Mouse (Mus musculus) frontal cortex, postnatal 25 days (tissue): ENCODE measurements at regions not wholly inside any gene's neighbourhood (a gene's known extent, or its start where the extent isn't known, plus 50 kb on each side); places are given as distances from the start of the nearest gene placed in this dataset.

Experiments used
- DNase-seq, 2 experiments: peaks; one replicate each; pipeline ENCODE4 v3.0.0; 2022; ENCODE audit warnings: low spot score in 2 of 2

DNA sequence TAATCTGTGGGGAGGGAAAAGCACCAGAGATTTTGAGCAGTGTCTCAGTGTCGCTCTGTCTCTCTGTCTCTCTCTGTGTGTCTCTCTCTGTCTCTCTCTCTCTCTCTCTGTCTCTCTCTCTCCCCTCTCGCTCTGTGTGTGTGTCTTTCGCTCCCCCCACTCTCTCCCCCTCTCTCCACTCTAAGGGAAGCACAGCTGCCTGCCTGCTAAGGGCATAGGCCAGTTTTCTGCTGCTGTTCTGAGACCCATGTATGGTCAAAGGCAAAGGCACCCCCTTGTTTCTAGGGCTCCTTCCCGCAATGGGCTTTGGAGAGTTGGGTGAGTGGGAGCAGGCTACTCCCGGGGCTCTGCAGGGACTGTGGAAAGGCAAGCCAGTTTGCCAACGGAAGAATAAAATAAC, 192.2 kb downstream of the Lmo4 start:
- no peak for DNase-seq

DNA sequence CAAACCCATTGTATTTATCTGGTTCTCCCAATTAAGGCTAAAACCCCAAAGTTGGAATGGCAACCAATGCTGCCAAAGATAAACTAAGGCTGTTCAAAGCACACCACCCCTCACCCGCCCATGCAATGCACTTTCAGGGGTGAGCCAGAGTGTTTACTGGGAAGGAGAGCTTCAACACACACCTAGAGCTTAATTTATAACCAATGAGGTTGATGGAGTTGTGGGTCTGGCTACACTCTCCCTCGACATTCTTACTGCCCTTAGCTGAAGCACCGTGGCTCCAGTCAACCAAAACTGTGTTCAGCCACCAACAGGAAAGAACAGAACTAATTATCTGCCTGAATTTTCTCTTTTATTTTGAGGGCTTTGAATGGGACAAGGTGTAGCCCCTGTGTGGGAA, 192.8 kb downstream of the Lmo4 start:
- no peak for DNase-seq

DNA sequence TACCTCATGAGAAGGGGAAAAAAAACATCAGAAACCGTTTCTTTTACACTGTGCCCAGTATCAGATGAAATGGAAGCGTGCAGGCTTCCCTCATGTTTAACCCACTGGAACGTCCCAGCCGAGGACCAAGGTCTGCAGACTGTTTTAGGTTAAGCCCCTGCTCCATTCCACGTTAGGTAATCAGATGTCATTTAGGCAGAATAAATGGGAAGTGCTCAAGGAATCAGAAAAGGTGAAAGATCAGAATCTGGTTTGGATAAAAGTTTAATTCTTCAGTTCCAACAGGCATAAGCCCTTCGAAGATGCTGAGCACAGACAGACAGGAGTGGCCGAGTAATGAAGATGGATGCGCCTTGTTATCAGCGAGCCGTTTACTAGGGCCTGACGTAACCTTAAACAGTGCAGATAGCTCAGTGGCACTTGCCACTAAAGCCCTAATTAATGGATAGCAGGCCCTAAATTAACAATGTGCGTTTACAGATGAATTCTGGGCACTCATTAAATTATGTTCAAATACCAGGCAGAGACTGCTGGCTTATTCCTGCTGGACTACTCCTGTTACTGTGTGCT, 193.5 kb downstream of the Lmo4 start:
- no peak for DNase-seq

DNA sequence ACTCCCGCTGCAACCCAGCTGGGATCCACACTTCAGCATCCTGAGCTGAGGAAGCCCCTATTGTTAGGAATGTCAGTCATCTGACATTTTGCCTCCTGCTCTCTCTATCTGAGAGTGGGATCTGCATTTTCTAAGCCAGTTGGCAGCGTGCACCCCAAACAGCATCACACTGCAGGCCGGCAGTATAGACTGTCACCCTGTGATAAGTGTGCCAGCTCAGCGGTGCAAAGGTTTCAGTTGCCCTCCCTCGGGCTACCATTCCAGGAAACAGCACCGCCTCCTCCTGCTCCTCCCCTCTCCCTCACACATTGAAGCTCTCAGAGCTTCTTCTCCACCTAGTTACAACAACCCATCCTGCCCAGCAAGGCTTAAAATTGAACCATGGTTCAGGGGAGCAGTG, 194.5 kb downstream of the Lmo4 start:
- no peak for DNase-seq

DNA sequence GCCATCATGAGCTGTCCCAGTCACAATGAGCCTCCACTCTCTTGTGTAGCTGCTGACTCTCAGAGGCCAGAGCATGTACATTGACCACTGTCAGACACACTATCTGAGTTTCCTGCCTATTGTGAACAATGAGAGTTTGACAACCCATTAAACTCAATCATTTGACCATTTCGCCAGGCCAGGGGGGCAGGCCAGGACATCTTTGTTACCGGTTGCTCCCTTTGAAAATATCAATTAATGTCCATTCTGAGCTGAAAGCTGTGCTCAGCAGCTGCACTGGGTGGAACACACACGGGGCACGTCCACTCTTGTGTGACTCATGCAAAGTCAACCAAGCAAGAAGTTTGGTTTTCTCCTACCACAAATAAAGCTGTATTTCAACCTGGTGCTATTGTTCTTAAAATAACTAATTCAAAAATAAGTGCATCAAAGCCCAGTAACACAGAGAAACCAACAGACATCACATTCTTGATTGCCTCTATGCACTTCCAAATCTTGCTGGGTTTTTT, 197.9 kb downstream of the Lmo4 start:
- DNase-seq, result no peak

DNA sequence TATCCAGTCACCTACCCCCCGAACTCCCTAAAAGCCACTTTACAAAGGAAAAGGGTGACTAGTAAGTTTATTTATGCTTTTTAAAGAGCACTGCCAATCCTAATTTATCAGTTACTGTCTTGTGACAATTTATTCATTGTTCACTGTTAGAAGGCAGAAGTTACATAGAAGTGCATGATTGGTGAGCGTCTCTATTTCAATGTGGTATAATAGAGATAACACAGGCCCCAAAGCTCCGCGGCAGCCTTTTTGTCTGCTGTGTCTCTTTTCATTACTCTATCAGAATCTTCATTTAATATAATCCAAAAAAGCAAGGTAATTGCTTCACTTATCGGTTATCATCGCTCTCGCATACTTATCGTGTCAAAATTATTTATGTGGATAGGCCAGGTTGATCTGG, 207.1 kb downstream of the Lmo4 start:
- DNase-seq, result no peak

DNA sequence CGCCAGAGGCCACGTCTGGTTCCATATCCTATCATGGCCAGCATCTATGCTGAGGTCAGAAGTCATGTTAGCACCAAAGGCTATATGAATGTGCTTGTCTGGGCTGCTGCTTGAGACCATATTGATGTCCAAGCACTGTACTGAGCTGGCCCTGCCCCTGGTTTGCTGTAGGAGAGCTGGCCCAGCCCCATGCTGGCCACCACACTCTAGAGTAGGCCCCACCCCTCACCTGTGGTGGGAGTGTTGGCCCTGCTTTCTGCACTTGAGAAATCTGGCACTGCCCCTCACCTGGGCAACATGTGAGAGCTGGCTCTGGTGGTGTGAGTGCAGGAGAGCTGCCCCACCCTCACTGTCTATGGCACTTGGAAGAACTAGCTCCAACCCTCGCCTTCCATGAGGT, 210.0 kb downstream of the Lmo4 start:
- no peak for DNase-seq

DNA sequence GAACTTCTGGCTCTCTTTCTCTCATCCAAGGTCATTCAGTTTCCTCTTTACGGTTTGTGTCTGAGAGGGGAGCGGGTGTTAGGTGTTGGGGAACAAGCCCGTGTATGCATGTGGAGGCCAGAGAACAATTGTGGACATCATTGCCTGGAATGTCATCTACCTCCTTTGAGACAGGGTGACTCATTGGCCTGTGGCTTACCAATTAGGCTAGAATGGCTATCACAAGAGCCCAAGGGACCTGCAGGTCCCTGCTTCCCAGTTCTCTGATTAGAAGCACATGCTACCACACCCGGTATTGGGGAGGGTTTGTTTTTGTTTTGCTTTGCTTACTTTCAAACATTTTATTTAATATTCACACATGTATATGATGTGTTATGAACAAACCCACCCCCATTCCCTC, 216.0 kb downstream of the Lmo4 start:
- DNase-seq, result no peak

DNA sequence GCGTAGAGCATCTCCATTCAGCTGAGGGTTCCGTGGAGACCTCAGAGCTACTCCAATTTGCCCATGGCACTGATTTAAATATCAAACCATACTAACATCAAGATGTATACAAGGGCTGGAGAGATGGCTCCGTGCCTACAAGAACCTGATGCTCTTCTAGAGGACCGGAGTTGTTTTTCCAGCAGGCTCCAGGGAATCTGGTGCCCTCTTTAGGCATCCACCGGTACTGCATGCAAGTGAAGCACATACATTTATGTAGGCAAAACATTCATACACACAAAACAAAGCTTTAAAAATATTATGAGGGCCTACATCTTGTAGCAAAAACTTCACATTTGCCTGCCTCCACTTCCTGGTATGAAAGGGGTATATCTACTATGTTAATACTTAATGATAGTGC, 217.0 kb downstream of the Lmo4 start:
- DNase-seq, result no peak

DNA sequence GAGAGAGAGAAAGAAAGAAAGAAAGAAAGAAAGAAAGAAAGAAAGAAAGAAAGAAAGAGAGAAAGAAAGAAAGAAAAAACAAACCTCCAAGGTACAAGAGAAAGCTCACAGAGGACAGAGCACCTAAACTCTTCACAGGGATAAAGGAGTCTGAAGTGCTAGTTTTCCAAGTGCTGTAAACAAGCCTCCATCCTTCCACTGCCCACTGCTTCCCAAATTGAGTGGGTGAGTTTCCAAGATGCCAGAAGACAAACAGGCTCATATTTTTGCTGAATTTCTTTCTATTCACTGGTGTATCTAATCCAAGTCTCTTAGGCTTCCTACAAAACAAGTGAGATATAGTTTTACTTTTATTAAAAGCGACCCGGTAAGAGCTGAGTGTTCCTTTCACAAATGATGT, 218.2 kb downstream of the Lmo4 start:
- DNase-seq, result no peak

DNA sequence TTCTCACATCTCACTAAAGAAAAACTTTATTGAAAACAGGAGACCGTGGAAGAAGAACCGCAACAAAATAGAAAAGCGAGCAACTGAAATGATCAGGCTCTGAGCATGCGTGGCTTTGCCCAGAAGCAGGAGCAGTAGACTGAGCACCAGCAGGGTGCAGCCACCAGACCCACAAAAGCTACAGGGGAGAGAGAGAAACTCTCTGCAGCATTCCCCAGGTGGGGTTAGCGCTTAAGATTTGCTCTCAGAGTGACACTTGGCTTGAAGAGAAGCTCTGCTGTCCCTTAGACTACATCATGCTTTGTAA, 218.9 kb downstream of the Lmo4 start:
- no peak for DNase-seq

DNA sequence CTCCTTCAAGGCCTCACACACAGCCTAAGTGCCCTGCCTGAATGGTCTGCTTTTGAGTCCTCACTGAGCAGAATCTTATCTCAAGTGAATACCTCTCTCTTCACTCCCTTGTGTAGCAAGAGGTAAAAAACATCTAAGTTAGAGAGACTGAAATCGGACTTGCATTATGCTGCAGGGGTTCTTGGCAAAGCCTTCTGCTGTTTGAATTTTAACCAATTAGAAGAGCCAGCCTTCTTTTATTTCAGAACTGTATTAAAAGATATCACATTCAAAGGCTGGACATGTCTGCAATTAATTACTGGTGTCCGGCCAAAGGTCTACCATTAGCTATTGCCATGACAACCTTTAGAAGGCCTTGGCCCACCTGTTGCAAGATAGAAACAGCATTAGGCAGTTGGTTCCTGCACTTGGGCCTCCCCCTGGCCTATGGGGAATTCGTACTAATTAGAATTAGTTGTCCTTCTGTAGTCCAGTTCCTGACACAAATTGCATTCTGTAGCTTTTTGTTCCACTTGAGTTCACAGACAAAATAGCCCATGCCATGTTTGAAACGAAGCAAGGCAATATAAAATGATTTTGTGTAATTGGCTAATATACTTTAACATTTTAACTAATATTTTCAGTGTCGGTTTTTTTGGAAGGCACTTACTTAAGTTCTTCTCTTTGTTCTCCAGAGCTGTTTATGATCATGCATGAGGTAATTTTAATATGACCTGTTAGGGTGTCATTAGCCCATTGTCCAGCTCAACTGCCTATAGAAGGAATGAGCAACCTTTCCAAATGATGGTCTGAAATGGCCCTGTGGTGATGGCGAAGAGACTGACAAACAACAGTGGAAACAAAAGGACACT, 219.4 kb downstream of the Lmo4 start:
- DNase-seq, result no peak

DNA sequence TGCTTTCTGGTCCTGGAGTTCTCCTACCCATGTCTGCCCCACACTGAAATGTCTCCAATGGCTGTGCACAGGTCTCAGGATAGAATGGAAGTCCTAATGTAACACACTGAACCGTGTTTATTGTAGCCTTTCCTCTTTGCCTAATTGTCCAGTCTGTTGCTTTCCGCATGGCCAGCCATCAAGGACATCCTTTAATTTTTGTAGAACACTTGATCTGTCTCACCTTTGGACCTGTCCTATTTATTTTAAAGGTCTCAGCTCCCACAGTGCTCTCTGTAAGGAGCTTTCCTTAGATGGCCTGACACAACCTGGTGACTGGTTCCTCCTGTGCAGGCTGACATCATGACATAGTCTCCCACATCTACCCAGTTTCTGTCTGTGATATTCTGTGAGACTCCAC, 226.3 kb downstream of the Lmo4 start:
- no peak for DNase-seq

DNA sequence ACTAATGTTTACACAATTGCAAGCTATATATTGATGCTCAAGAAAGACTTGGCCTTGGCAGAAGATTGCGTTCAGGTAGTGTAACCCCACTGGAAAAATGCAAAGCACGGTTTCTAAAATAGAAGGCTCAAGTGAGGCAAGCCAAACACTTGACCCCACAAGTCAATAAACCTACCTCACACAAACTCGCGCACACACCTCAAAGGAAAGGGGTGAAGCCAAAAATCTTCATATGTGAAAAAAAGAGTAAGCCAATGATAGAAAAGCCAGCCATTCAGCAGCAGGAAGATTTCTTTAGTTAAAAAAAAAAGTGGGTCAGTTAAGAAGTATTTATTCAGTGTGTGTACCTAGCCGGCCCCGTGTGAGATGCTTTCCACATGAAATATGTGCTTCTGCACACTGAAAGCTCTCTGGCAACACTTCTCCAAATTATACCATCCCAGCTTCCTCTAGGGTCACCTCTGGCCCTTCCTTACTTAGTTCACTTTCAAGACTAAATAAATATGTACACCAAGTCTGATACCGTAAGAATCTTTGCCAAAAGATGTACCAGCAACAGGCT, 227.1 kb downstream of the Lmo4 start:
- DNase-seq, result no peak

DNA sequence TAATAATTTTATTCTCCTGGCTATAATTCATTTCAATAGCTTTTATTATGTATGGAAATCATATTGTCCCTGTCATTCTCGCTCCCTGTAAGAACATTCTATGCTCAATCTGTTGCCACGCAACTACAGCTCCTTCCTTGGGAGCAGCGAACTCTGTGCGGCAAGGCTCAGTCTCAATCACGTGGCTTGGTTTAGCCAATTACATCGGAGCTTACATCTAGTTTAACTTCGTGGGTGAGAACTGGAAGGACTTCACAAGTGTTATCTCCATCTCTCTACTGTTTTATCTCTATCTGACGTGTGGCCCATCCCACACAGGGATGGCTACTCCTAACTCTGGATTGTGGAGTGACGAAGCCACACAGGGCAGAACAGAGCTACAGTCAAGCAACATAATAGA, 231.4 kb downstream of the Lmo4 start:
- DNase-seq, result no peak

DNA sequence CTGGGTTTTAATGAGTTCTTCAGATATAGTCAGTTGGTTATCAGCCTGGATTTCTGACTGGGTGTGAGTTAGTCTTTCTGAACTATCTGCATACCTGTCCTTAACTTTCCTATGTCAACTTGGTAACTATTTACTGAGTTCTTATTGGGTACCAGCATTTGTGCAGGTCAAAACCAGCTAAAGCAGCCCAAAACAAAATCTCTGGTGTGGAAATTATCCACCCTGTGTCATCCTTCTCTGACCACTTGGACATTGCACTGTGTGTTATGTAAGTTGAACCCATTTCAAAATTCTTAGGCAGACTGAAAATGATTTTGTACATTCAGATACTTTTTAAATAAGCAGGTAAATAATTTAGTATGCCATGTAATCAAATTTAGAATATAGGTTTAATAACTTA, 232.7 kb downstream of the Lmo4 start:
- DNase-seq, result no peak

DNA sequence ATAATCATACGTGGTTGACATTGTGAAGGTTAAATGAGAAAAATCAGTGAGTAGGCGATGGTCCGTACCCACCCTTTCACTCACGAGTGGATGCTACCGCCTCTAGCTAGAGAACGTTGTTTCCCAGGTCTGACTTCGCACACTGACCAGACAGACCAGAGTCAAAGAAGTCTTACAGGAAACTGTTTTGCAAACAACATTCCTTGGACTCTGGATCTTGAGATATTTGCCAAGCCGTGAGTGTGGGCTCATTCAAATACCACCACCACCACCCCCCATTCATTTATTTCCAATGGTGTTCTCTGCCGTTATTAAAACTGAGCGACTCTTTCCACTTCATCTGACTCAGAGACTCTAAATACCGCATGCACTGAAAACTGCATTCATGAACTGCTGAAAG, 234.2 kb downstream of the Lmo4 start:
- no peak for DNase-seq

DNA sequence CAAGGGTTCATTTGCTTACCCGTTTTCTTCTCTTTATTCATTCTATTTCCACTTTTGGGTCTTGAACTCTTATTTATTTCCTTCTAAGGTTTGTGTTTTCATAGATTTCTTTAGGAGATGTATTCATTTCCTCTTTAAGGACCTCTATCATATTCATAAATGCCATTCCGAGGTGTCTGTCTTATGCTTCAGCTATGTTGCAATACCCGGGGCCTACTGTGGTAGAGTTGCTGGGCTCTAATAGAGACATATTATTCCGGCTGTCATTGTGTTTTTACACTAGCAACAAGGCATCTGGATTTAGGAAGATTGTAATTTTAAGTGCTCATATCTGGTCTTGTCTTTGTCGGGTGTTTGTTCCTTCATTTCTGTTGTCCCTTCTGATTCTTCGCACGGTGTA, 249.5 kb downstream of the Lmo4 start:
- DNase-seq, result no peak

DNA sequence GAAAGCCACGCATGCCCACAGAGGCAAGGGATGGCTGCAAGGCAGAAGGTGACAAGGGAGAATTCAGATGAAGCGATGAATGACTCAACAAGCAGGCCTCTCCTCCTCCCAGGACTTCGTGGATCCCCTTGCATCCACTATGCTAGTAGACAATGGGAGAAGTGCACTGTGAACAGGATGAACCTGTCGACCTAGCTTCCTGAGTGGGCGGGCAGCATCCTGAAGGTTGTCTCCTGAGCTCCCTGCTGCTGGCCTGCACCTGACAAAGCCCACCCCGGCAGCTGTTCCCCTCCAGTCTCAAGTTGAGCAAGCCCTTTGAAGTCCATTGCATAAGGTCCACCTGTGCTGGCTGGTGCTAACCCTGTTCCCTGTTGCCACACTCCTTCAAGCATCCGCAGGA, 250.2 kb downstream of the Lmo4 start:
- DNase-seq, result no peak

DNA sequence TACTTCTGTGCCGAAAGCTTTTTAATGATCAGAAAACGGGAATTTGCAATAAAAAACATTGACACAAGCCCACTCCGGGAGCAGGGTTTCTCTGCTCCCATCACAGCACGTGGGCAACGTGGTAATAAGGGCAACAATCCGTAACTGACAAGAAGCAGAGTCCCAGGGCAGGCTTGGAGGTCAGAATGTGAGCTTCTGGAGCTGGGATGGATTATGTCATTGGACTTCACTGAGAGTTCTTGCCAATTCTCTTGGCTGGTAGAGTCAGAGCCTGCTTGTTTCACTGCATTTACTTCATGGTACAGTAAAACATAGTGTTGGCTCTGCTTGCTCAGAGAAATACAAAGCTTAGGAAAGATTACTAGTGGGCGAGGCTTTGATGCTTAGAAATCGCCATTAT, 252.7 kb downstream of the Lmo4 start:
- no peak for DNase-seq

DNA sequence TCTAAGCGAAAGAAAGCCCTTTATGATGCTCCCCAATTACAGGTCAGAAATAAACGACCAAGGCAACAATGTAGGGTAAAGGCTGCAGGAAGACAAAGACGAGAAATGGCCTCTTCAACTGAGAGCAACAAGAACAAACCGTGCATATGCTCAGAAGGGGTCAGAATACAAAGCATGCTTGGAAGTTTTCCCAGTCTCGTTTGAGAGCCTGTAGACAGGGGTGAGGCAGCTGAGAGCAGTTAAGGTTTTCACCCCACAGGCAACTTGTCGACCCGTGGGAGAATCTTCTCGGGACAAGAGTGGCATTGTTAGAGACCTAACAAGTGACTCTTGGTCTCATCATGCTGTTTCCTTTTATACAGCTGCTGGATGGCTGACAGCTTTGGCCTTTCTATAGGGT, 255.4 kb downstream of the Lmo4 start:
- no peak for DNase-seq

DNA sequence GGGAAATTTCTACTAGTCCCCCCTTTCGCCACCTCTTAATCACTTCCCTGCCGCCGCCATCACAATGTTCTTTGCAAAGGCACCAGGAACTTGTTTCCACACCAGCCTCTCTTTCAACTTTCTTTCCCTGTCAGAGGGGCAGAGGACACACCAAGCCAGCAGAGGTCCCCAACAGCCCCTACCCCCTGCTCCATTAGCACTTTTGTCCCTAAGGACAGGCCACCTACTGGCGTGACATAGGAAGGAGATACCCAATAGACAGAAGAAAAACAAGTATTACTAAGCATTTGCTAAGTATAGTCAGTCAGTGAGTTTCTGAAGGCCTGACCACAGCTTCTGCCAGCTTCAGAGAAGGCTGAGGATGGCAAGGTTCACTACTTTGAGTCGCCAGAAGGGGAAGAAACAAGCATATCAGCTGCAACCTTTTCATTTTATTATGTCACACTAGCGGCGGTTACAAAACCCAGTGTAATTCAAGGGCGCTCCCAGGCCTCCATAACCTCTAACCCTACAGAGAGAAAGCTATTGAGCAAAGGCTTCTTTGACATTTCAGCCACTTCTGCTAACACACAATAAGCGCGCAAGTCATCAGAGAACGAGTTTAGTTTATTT, 255.9 kb downstream of the Lmo4 start:
- no peak for DNase-seq

DNA sequence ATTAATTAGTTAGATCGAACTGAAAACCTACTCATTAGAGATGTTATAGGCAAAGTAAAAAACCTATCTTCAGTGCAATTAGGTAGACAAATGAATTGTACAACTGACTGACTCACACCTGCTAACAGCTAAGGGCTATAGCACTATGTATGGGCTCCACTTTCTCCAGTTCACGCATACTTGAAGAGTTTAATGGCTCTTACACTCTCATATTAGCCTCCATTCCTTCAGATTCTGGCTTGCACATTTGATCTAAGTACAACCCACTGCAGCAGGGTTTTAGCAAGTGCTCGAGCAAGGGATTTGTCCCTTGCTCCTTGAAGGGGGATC, 257.1 kb downstream of the Lmo4 start:
- no peak for DNase-seq
